28 mouse cellular contexts compared by ENCODE assay signal in genomic region chr14:104410292-104410691, GRCm38 (mm10). TPM values are rescaled to one million over a fixed set of nuclear protein-coding genes. Genes with fewer than 3 reads are reported as not detected.
DNase-seq lines count a peak whose midpoint lies in the region; ATAC-seq and TF ChIP-seq lines count a peak whose summit lies in the region.
"Had no signal": no experiment of that assay in that cellular context is flagged by ENCODE, and none has a peak within 500 bp of the region (broad histone marks: within the 10 kb centered on the region; RNA-seq: fewer than 3 reads in every experiment).

No protein-coding gene starts in this region.

- DNase-seq in kidney, postnatal 0 days (ENCODE audit: low spot score) = peak; percentile 29
- DNase-seq in kidney, adult 11 months = no peak
- peak; percentile 20 for DNase-seq in brain, embryonic 14.5 days (ENCODE audit: low read depth)
- DNase-seq in embryo, embryonic 11 days = peak; percentile 20
- peak; percentile 20 for DNase-seq in hindlimb bud, embryonic 11.5 days (ENCODE audit: extremely low spot score, low read depth, low spot score)
- DNase-seq in lung, postnatal 14 days = no peak
- no peak for DNase-seq in gastrocnemius, adult 8-10 months (ENCODE audit: low spot score in 2 of 2)
- no peak for DNase-seq in kidney, postnatal 25 days
- DNase-seq: adrenal gland, adult 2 months; adrenal gland, postnatal 14 days; B cell, adult 2 months; cerebellum, adult 11-12 months; cerebellum, adult 8-10 months; cerebellum, postnatal 10 days; cerebellum, postnatal 36 days; forebrain, postnatal 0 days; gastrocnemius, postnatal 10 days; gastrocnemius, postnatal 36 days had no signal

- WGBS in kidney, postnatal 0 days = 22% methylated on average over 6 of the region's 6 CpGs

- no peaks in the 10 kb centered on the region for H3K4me1 ChIP-seq in kidney, postnatal 0 days (replicated peaks; ENCODE audit: insufficient read depth, low read length)
- H3K4me1 ChIP-seq: embryonic facial prominence, embryonic 12.5 days; embryonic facial prominence, embryonic 15.5 days; hindbrain, embryonic 10.5 days had no signal

- no peak for ATAC-seq in kidney, postnatal 0 days (replicated peaks; ENCODE audit: low FRiP score, low read depth)
- ATAC-seq: forebrain, embryonic 14.5 days; forebrain, postnatal 0 days; hindbrain, embryonic 16.5 days; inflammation-experienced regulatory T-cells, adult 6 months; intestine, embryonic 16.5 days had no signal

- no peak for TF ChIP-seq CTCF in kidney, postnatal 0 days (IDR thresholded peaks at IDR 0.05; ENCODE audit: low read depth)
- TF ChIP-seq CTCF in brain, embryonic 14.5 days (IDR thresholded peaks at IDR 0.05; ENCODE audit: borderline replicate concordance, extremely low read depth, insufficient read depth, insufficient read length) = no peak

- H3K4me2 ChIP-seq in kidney, postnatal 0 days (ENCODE audit: low read length) = no peak overlapping the region
- H3K4me2 ChIP-seq: embryonic facial prominence, embryonic 12.5 days; embryonic facial prominence, embryonic 15.5 days; heart, embryonic 11.5 days; hindbrain, embryonic 13.5 days had no signal

- H3K36me3 ChIP-seq in kidney, postnatal 0 days (ENCODE audit: insufficient read depth, low read length) = no peaks in the 10 kb centered on the region
- H3K36me3 ChIP-seq: embryonic facial prominence, embryonic 12.5 days; embryonic facial prominence, embryonic 15.5 days; hindbrain, embryonic 10.5 days; hindbrain, embryonic 13.5 days had no signal

- H3K27me3 ChIP-seq in kidney, postnatal 0 days (ENCODE audit: insufficient read depth, low read length) = no peaks in the 10 kb centered on the region
- H3K27me3 ChIP-seq: embryonic facial prominence, embryonic 12.5 days; embryonic facial prominence, embryonic 15.5 days; hindbrain, embryonic 13.5 days had no signal

- no peaks in the 10 kb centered on the region for H3K9me3 ChIP-seq in kidney, postnatal 0 days (replicated peaks; ENCODE audit: low read length)
- H3K9me3 ChIP-seq: embryonic facial prominence, embryonic 12.5 days; embryonic facial prominence, embryonic 15.5 days; hindbrain, embryonic 10.5 days; hindbrain, embryonic 13.5 days had no signal

- TF ChIP-seq POLR2A in brain, embryonic 14.5 days (IDR thresholded peaks at IDR 0.05; ENCODE audit: borderline replicate concordance, extremely low read depth, insufficient read depth, insufficient read length, poor library complexity, severe bottlenecking) = no peak

- H3K9ac ChIP-seq in kidney, postnatal 0 days (ENCODE audit: low read depth, low read length) = no peak overlapping the region
- H3K9ac ChIP-seq: embryonic facial prominence, embryonic 12.5 days; embryonic facial prominence, embryonic 15.5 days; forebrain, postnatal 0 days; hindbrain, embryonic 13.5 days had no signal

- no peak overlapping the region for H3K4me3 ChIP-seq in kidney, postnatal 0 days (replicated peaks; ENCODE audit: low read depth, low read length)
- H3K4me3 ChIP-seq: embryonic facial prominence, embryonic 12.5 days; embryonic facial prominence, embryonic 15.5 days; hindbrain, embryonic 10.5 days; hindbrain, embryonic 13.5 days had no signal

- H3K27ac ChIP-seq in kidney, postnatal 0 days = no peak overlapping the region
- H3K27ac ChIP-seq: embryonic facial prominence, embryonic 12.5 days; embryonic facial prominence, embryonic 15.5 days; hindbrain, embryonic 10.5 days; hindbrain, embryonic 13.5 days had no signal

RNA-seq across cellular contexts. Expression of gene Pou4f1, which starts 57.5 kb away (rescaled TPM):
- 0.41 and 0.58 TPM in 2 replicates for polyA plus RNA-seq in kidney, postnatal 0 days (2015; fragmentation: Nextera tagmentation; extraction: Ambion mirVana)
- polyA plus RNA-seq in brain, embryonic 14.5 days (2012; rRNA removed) = 12.7 and 28.4 TPM in 2 replicates
- 1 to 10 TPM in 2 of 4 experiments, under 1 TPM in 2; 0.39 to 1.1 (median 0.92) TPM for total RNA-seq in gastrocnemius, adult 8-10 months (2022)
- total RNA-seq: heart, postnatal 25 days had no signal

Comparison
In these comparisons a context has a peak if more than half of its experiments do, and no peak if none do; other contexts are left out.
1. DNase-seq: peak in kidney, postnatal 0 days (single experiment), brain, embryonic 14.5 days (single experiment), embryo, embryonic 11 days (single experiment) and hindlimb bud, embryonic 11.5 days (single experiment); none in kidney, adult 11 months (single experiment), lung, postnatal 14 days (single experiment), gastrocnemius, adult 8-10 months (0 of 2) and kidney, postnatal 25 days (0 of 2).